ENCODE assay signal across 8 mouse cellular contexts in genomic region chr19:6305517-6306115, GRCm38 (mm10). TPM values are rescaled to one million over a fixed set of nuclear protein-coding genes. Genes with fewer than 3 reads are reported as not detected.
DNase-seq lines count a peak whose midpoint lies in the region; ATAC-seq and TF ChIP-seq lines count a peak whose summit lies in the region.

No protein-coding gene starts in this region.

- H3K9me3 ChIP-seq in heart, embryonic 12.5 days (replicated peaks), result no peaks in the 10 kb centered on the region
- no peaks in the 10 kb centered on the region for H3K9me3 ChIP-seq in MEL (replicated peaks; ENCODE audit: insufficient read depth, low read length)
- H3K9me3 ChIP-seq in heart, embryonic 16.5 days (replicated peaks; ENCODE audit: control insufficient read depth, low read length), result no peaks in the 10 kb centered on the region
- no peaks in the 10 kb centered on the region for H3K9me3 ChIP-seq in liver, postnatal 0 days (ENCODE audit: low read length)

- H3K4me2 ChIP-seq in heart, embryonic 12.5 days, result peak overlapping the region; percentile 93
- peak overlapping the region; percentile 74 for H3K4me2 ChIP-seq in heart, embryonic 16.5 days (ENCODE audit: low read depth, low read length)
- H3K4me2 ChIP-seq in liver, postnatal 0 days (ENCODE audit: low read depth, low read length), result peak overlapping the region; percentile 94

- no peak for TF ChIP-seq RAD21 in MEL (IDR thresholded peaks at IDR 0.05; ENCODE audit: low read depth, low read length)

- ATAC-seq in heart, embryonic 12.5 days (ENCODE audit: insufficient number of reproducible peaks, low FRiP score), result no peak
- ATAC-seq in heart, embryonic 16.5 days (replicated peaks; ENCODE audit: extremely low read depth, insufficient read depth, low FRiP score), result no peak
- no peak for ATAC-seq in liver, postnatal 0 days

- peaks cover 7% of the 10 kb centered on the region for H3K36me3 ChIP-seq in heart, embryonic 12.5 days
- H3K36me3 ChIP-seq in MEL (ENCODE audit: control insufficient read depth in 1 of 2, insufficient read depth in 2 of 2, low read length in 2 of 2), result peaks cover 0 to 22% of the 10 kb centered on the region in 2 experiments; a peak in 2 of 4 replicates
- H3K36me3 ChIP-seq in heart, embryonic 16.5 days (ENCODE audit: control insufficient read depth, insufficient read depth), result peaks cover 3% of the 10 kb centered on the region
- 0 out of 2 replicates have a peak, but pooled peaks cover 3% of the 10 kb centered on the region for H3K36me3 ChIP-seq in liver, postnatal 0 days (replicated peaks; ENCODE audit: insufficient read depth, low read length)

- peak overlapping the region; percentile 91 for H3K4me3 ChIP-seq in heart, embryonic 12.5 days
- peak overlapping the region; percentile 55 to 73 for H3K4me3 ChIP-seq in MEL (ENCODE audit: control insufficient read depth in 1 of 2, insufficient read depth in 1 of 2, low read depth in 2 of 2, low read length in 2 of 2)
- H3K4me3 ChIP-seq in heart, embryonic 16.5 days (ENCODE audit: low read length), result peak overlapping the region; percentile 72
- H3K4me3 ChIP-seq in liver, postnatal 0 days (ENCODE audit: low read depth, low read length), result peak overlapping the region; percentile 68

- TF ChIP-seq EP300 in MEL (IDR thresholded peaks at IDR 0.05; ENCODE audit: low read depth in 1 of 2, low read length in 2 of 2), result no peak
- TF ChIP-seq EP300 in liver, postnatal 0 days (IDR thresholded peaks at IDR 0.05; ENCODE audit: low read depth), result no peak

- no peak for TF ChIP-seq CTCF in MEL (IDR thresholded peaks at IDR 0.05 in 2 of 3, conservative IDR thresholded peaks at IDR 0.05 in 1 of 3; ENCODE audit: control insufficient read depth in 1 of 3, insufficient read depth in 1 of 3, low read depth in 2 of 3, low read length in 3 of 3, poor library complexity in 1 of 3, severe bottlenecking in 1 of 3)
- no peak for TF ChIP-seq CTCF in liver, postnatal 0 days (IDR thresholded peaks at IDR 0.05; ENCODE audit: low read depth)

- no peak for DNase-seq in heart, postnatal 4 days
- DNase-seq in MEL (ENCODE audit: low read depth, low spot score), result peak; percentile 42
- no peak for DNase-seq in liver, postnatal 0 days
- no peak for DNase-seq in embryo, embryonic 10 days (ENCODE audit: low spot score)
- no peak for DNase-seq in embryo, embryonic 9.5 days (ENCODE audit: extremely low spot score)
- no peak for DNase-seq in frontal cortex, postnatal 10 days (ENCODE audit: low spot score in 2 of 2)

- H3K79me2 ChIP-seq in MEL (ENCODE audit: control insufficient read depth, insufficient read depth, low read length, poor library complexity), result no peaks in the 10 kb centered on the region; the same call in 1 of the 2 replicates

- H3K4me1 ChIP-seq in heart, embryonic 12.5 days (replicated peaks), result peaks cover 54% of the 10 kb centered on the region
- peaks cover 14 to 23% of the 10 kb centered on the region in 2 experiments for H3K4me1 ChIP-seq in MEL (ENCODE audit: control insufficient read depth in 1 of 2, insufficient read depth in 2 of 2, low read length in 2 of 2)
- H3K4me1 ChIP-seq in heart, embryonic 16.5 days (ENCODE audit: control insufficient read depth, insufficient read depth, low read length), result peaks cover 14% of the 10 kb centered on the region
- peaks cover 64% of the 10 kb centered on the region for H3K4me1 ChIP-seq in liver, postnatal 0 days (ENCODE audit: insufficient read depth)

- H3K9ac ChIP-seq in heart, embryonic 12.5 days, result peak overlapping the region; percentile 88
- H3K9ac ChIP-seq in MEL (ENCODE audit: control insufficient read depth, low read depth, low read length, poor library complexity, severe bottlenecking), result peak overlapping the region; percentile 76
- H3K9ac ChIP-seq in heart, embryonic 16.5 days (ENCODE audit: low read length), result peak overlapping the region; percentile 83
- H3K9ac ChIP-seq in liver, postnatal 0 days (replicated peaks), result peak overlapping the region; percentile 72

- H3K27me3 ChIP-seq in heart, embryonic 12.5 days (replicated peaks), result no peaks in the 10 kb centered on the region
- H3K27me3 ChIP-seq in MEL (ENCODE audit: control insufficient read depth in 1 of 2, insufficient read depth in 2 of 2, low read length in 2 of 2), result no peaks in the 10 kb centered on the region
- no peaks in the 10 kb centered on the region for H3K27me3 ChIP-seq in heart, embryonic 16.5 days (ENCODE audit: control insufficient read depth, insufficient read depth, low read length)
- H3K27me3 ChIP-seq in liver, postnatal 0 days (ENCODE audit: insufficient read depth, low read length), result no peaks in the 10 kb centered on the region

- peak overlapping the region; percentile 69; the same call in 1 of the 2 replicates for H3K27ac ChIP-seq in heart, embryonic 12.5 days (ENCODE audit: poor library complexity, severe bottlenecking)
- H3K27ac ChIP-seq in MEL (ENCODE audit: control insufficient read depth, low read depth, low read length), result peak overlapping the region; percentile 3
- H3K27ac ChIP-seq in heart, embryonic 16.5 days (ENCODE audit: low read length), result no peak overlapping the region
- H3K27ac ChIP-seq in liver, postnatal 0 days (ENCODE audit: low read depth), result peak overlapping the region; percentile 76

- WGBS in heart, embryonic 12.5 days, result 57% methylated on average over 8 of the region's 8 CpGs
- WGBS in heart, embryonic 16.5 days, result 59% methylated on average over 8 of the region's 8 CpGs
- WGBS in liver, postnatal 0 days (ENCODE audit: insufficient replicate concordance), result 56% methylated on average over 8 of the region's 8 CpGs

- TF ChIP-seq POLR2A in MEL (IDR thresholded peaks at IDR 0.05; ENCODE audit: control insufficient read depth in 1 of 2, insufficient read depth in 1 of 2, low read depth in 1 of 2, low read length in 2 of 2, poor library complexity in 1 of 2), result no peak

TF ChIP-seq in MEL, 35 proteins besides CTCF, POLR2A, EP300 and RAD21:
- TF ChIP-seq CHD2 (IDR thresholded peaks at IDR 0.05; ENCODE audit: low read length) (no peak), NELFE (IDR thresholded peaks at IDR 0.05; ENCODE audit: low read depth, low read length) (0 out of 2 replicates have a peak, but pooled peaks have one; percentile 11), MAZ (IDR thresholded peaks at IDR 0.05; ENCODE audit: low read depth, low read length) (no peak), MXI1 (IDR thresholded peaks at IDR 0.05; ENCODE audit: low read depth, low read length) (no peak)

RNA-seq across cellular contexts. Expression of gene Cdc42bpg, which starts 0.6 kb away (rescaled TPM):
- 0.34 and 0.44 TPM in 2 replicates for polyA plus RNA-seq in heart, embryonic 12.5 days (2016; fragmentation: Nextera tagmentation; extraction: Ambion mirVana)
- total RNA-seq in heart, postnatal 4 days (2021), result 1 to 10 TPM; 8.2 to 10.0 TPM
- 2.0 and 2.6 TPM in 2 replicates for total RNA-seq in MEL (2012; rRNA removed)
- polyA plus RNA-seq in MEL (2012; ENCODE audit: insufficient read depth in 1 of 2, insufficient read length in 2 of 2, low read depth in 1 of 2, low replicate concordance in 2 of 2, missing spikeins in 1 of 2), result 1 to 10 TPM in 1 of 2 experiments, not detected in 1; 4.5 TPM
- 0.64 and 0.67 TPM in 2 replicates for polyA plus RNA-seq in heart, embryonic 16.5 days (2015; fragmentation: Nextera tagmentation; extraction: Ambion mirVana)
- polyA plus RNA-seq in liver, postnatal 0 days (2015; fragmentation: Nextera tagmentation; extraction: Ambion mirVana), result 0.27 and 0.35 TPM in 2 replicates

RNA-seq across cellular contexts. Expression of gene Ehd1, which starts 29.1 kb away (rescaled TPM):
- polyA plus RNA-seq in heart, embryonic 12.5 days (2016; fragmentation: Nextera tagmentation; extraction: Ambion mirVana), result 87.0 and 88.7 TPM in 2 replicates
- total RNA-seq in heart, postnatal 4 days (2021), result 100 to 1,000 TPM in 1 of 2 experiments, 10 to 100 TPM in 1; 97.8 to 114 TPM
- 57.8 and 65.9 TPM in 2 replicates for total RNA-seq in MEL (2012; rRNA removed)
- 100 to 1,000 TPM in 1 of 2 experiments, not detected in 1; 105 TPM for polyA plus RNA-seq in MEL (2012; ENCODE audit: insufficient read depth in 1 of 2, insufficient read length in 2 of 2, low read depth in 1 of 2, low replicate concordance in 2 of 2, missing spikeins in 1 of 2)
- 63.7 and 73.2 TPM in 2 replicates for polyA plus RNA-seq in heart, embryonic 16.5 days (2015; fragmentation: Nextera tagmentation; extraction: Ambion mirVana)
- polyA plus RNA-seq in liver, postnatal 0 days (2015; fragmentation: Nextera tagmentation; extraction: Ambion mirVana), result 36.4 and 36.9 TPM in 2 replicates

RNA-seq across cellular contexts. Expression of gene Men1, which starts 29.2 kb away (rescaled TPM):
- polyA plus RNA-seq in heart, embryonic 12.5 days (2016; fragmentation: Nextera tagmentation; extraction: Ambion mirVana), result 48.7 and 52.1 TPM in 2 replicates
- 10 to 100 TPM; 16.6 to 18.5 TPM for total RNA-seq in heart, postnatal 4 days (2021)
- 37.7 and 39.4 TPM in 2 replicates for total RNA-seq in MEL (2012; rRNA removed)
- 100 to 1,000 TPM in 1 of 2 experiments, not detected in 1; 132 TPM for polyA plus RNA-seq in MEL (2012; ENCODE audit: insufficient read depth in 1 of 2, insufficient read length in 2 of 2, low read depth in 1 of 2, low replicate concordance in 2 of 2, missing spikeins in 1 of 2)
- 45.8 and 47.8 TPM in 2 replicates for polyA plus RNA-seq in heart, embryonic 16.5 days (2015; fragmentation: Nextera tagmentation; extraction: Ambion mirVana)
- 10.0 and 11.1 TPM in 2 replicates for polyA plus RNA-seq in liver, postnatal 0 days (2015; fragmentation: Nextera tagmentation; extraction: Ambion mirVana)

RNA-seq across cellular contexts. Expression of gene Map4k2, which starts 35.3 kb away (rescaled TPM):
- polyA plus RNA-seq in heart, embryonic 12.5 days (2016; fragmentation: Nextera tagmentation; extraction: Ambion mirVana), result 14.1 and 15.7 TPM in 2 replicates
- total RNA-seq in heart, postnatal 4 days (2021), result 10 to 100 TPM; 37.5 to 42.8 TPM
- total RNA-seq in MEL (2012; rRNA removed), result 8.0 and 10.2 TPM in 2 replicates
- polyA plus RNA-seq in MEL (2012; ENCODE audit: insufficient read depth in 1 of 2, insufficient read length in 2 of 2, low read depth in 1 of 2, low replicate concordance in 2 of 2, missing spikeins in 1 of 2), result 10 to 100 TPM in 1 of 2 experiments, not detected in 1; 22.3 TPM
- polyA plus RNA-seq in heart, embryonic 16.5 days (2015; fragmentation: Nextera tagmentation; extraction: Ambion mirVana), result 17.2 and 18.5 TPM in 2 replicates
- 5.6 and 5.7 TPM in 2 replicates for polyA plus RNA-seq in liver, postnatal 0 days (2015; fragmentation: Nextera tagmentation; extraction: Ambion mirVana)

RNA-seq across cellular contexts. Expression of gene Sf1, which starts 57.9 kb away (rescaled TPM):
- 127 and 130 TPM in 2 replicates for polyA plus RNA-seq in heart, embryonic 12.5 days (2016; fragmentation: Nextera tagmentation; extraction: Ambion mirVana)
- 100 to 1,000 TPM; 181 to 188 TPM for total RNA-seq in heart, postnatal 4 days (2021)
- total RNA-seq in MEL (2012; rRNA removed), result 65.7 and 71.9 TPM in 2 replicates
- 100 to 1,000 TPM; 211 to 245 TPM for polyA plus RNA-seq in MEL (2012; ENCODE audit: insufficient read depth in 1 of 2, insufficient read length in 2 of 2, low read depth in 1 of 2, low replicate concordance in 2 of 2, missing spikeins in 1 of 2)
- 80.2 and 86.7 TPM in 2 replicates for polyA plus RNA-seq in heart, embryonic 16.5 days (2015; fragmentation: Nextera tagmentation; extraction: Ambion mirVana)
- 34.6 and 35.7 TPM in 2 replicates for polyA plus RNA-seq in liver, postnatal 0 days (2015; fragmentation: Nextera tagmentation; extraction: Ambion mirVana)
